Mouse (Mus musculus): Measurements from ENCODE around the gene Jmjd8.

- TF ChIP-seq CTCF (IDR thresholded peaks at IDR 0.05; ENCODE audit: low read depth) (no peak), EP300 (optimal IDR thresholded peaks at IDR 0.05) (no peak)
Measured at GRCm38 (mm10) chr17:25827011-25827410, 1.7 kb upstream of the Jmjd8 start.

All from stomach, postnatal 0 days (tissue).